Comparison of ENCODE assay signal across 8 mouse cellular contexts in the genomic region with DNA sequence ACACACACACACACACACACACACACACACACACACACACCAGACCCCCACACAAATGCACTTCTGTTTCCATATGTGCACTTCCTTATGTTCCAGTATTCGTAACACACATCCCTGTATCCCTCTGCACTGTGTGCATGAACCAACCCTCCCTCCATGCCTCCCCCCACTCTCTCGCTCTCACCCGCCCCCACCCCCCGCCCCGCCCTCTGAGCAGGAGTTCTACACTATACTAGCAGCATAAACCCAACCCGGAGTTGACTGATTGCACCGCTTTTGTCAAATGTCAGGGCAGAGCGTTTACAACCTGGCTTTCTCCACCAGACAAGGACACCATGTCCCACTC.
A peak's percentile ranks its signal among the peaks of the same experiment; 100 is the strongest.
DNase-seq lines count a peak whose midpoint lies in the region; ATAC-seq and TF ChIP-seq lines count a peak whose summit lies in the region.

No protein-coding gene starts in this region.

- no peaks in the 10 kb centered on the region for H3K9me3 ChIP-seq in heart, embryonic 16.5 days (replicated peaks; ENCODE audit: control insufficient read depth, low read length)
- H3K9me3 ChIP-seq in hindbrain, postnatal 0 days (ENCODE audit: low read length) = no peaks in the 10 kb centered on the region
- H3K9me3 ChIP-seq in midbrain, embryonic 12.5 days = no peaks in the 10 kb centered on the region

- 9% methylated on average over 8 of the region's 8 CpGs for WGBS in heart, embryonic 16.5 days
- 1% methylated on average over 8 of the region's 8 CpGs for WGBS in hindbrain, postnatal 0 days
- WGBS in midbrain, embryonic 12.5 days = under 1% methylated on average over 8 of the region's 8 CpGs

- no peaks in the 10 kb centered on the region for H3K27me3 ChIP-seq in heart, embryonic 16.5 days (ENCODE audit: control insufficient read depth, insufficient read depth, low read length)
- H3K27me3 ChIP-seq in hindbrain, postnatal 0 days (ENCODE audit: insufficient read depth, low read length) = no peaks in the 10 kb centered on the region
- H3K27me3 ChIP-seq in midbrain, embryonic 12.5 days = no peaks in the 10 kb centered on the region

- H3K4me1 ChIP-seq in heart, embryonic 16.5 days (ENCODE audit: control insufficient read depth, insufficient read depth, low read length) = peaks cover 16% of the 10 kb centered on the region
- peaks cover 46% of the 10 kb centered on the region for H3K4me1 ChIP-seq in bone marrow macrophage, adult 2 months (ENCODE audit: control insufficient read depth, insufficient read depth, low read length)
- peaks cover 11% of the 10 kb centered on the region for H3K4me1 ChIP-seq in hindbrain, postnatal 0 days (ENCODE audit: insufficient read depth, low read length)
- H3K4me1 ChIP-seq in midbrain, embryonic 12.5 days = peaks cover 35% of the 10 kb centered on the region

- TF ChIP-seq POLR2A in bone marrow macrophage, adult 2 months (IDR thresholded peaks at IDR 0.05; ENCODE audit: borderline replicate concordance, low read depth, low read length) = no peak

- ATAC-seq in heart, embryonic 16.5 days (replicated peaks; ENCODE audit: extremely low read depth, insufficient read depth, low FRiP score) = peak; percentile 50
- peak; percentile 81 for ATAC-seq in hindbrain, postnatal 0 days
- ATAC-seq in midbrain, embryonic 12.5 days (ENCODE audit: low FRiP score, low read depth) = peak; percentile 79

- peak overlapping the region; percentile 96 for H3K27ac ChIP-seq in heart, embryonic 16.5 days (ENCODE audit: low read length)
- peak overlapping the region; percentile 91 for H3K27ac ChIP-seq in bone marrow macrophage, adult 2 months (ENCODE audit: insufficient read depth, low read depth, low read length)
- peak overlapping the region; percentile 100 for H3K27ac ChIP-seq in hindbrain, postnatal 0 days
- H3K27ac ChIP-seq in midbrain, embryonic 12.5 days (replicated peaks) = peak overlapping the region; percentile 99

- no peak for TF ChIP-seq CTCF in bone marrow macrophage, adult 2 months (IDR thresholded peaks at IDR 0.05; ENCODE audit: low read depth, low read length)
- no peak for TF ChIP-seq CTCF in hindbrain, postnatal 0 days (IDR thresholded peaks at IDR 0.05; ENCODE audit: low read depth)

- no peak for DNase-seq in heart, postnatal 4 days
- no peak for DNase-seq in hindbrain, postnatal 0 days (ENCODE audit: low spot score)
- no peak for DNase-seq in layer of hippocampus, adult 9-11 months
- DNase-seq in left cerebral cortex, postnatal 10 days (ENCODE audit: extremely low spot score in 1 of 2, low spot score in 2 of 2) = no peak
- no peak for DNase-seq in frontal cortex, adult 2 months (ENCODE audit: extremely low spot score in 1 of 2, low spot score in 1 of 2)

- H3K36me3 ChIP-seq in heart, embryonic 16.5 days (ENCODE audit: control insufficient read depth, insufficient read depth) = no peaks in the 10 kb centered on the region
- no peaks in the 10 kb centered on the region for H3K36me3 ChIP-seq in hindbrain, postnatal 0 days (ENCODE audit: insufficient read depth, low read length)
- H3K36me3 ChIP-seq in midbrain, embryonic 12.5 days = no peaks in the 10 kb centered on the region

- intact Hi-C loops in left cerebral cortex, postnatal 10 days (cut with DNase I) = loop anchor here (10.0 kb wide), 1 partner anchor 187 kb away; no protein-coding TSS in a partner anchor

- peak overlapping the region; percentile 82 for H3K9ac ChIP-seq in heart, embryonic 16.5 days (ENCODE audit: low read length)
- peak overlapping the region; percentile 82 for H3K9ac ChIP-seq in hindbrain, postnatal 0 days (replicated peaks; ENCODE audit: low read length)
- H3K9ac ChIP-seq in midbrain, embryonic 12.5 days (replicated peaks) = peak overlapping the region; percentile 71

- peak overlapping the region; percentile 60 for H3K4me2 ChIP-seq in heart, embryonic 16.5 days (ENCODE audit: low read depth, low read length)
- peak overlapping the region; percentile 86 for H3K4me2 ChIP-seq in hindbrain, postnatal 0 days (ENCODE audit: low read depth, low read length)
- H3K4me2 ChIP-seq in midbrain, embryonic 12.5 days (replicated peaks) = peak overlapping the region; percentile 55

- peak overlapping the region; percentile 57 for H3K4me3 ChIP-seq in heart, embryonic 16.5 days (ENCODE audit: low read length)
- H3K4me3 ChIP-seq in bone marrow macrophage, adult 2 months (ENCODE audit: insufficient read depth, low read length) = peak overlapping the region; percentile 61
- peak overlapping the region; percentile 15 for H3K4me3 ChIP-seq in hindbrain, postnatal 0 days (ENCODE audit: low read length)
- peak overlapping the region; percentile 35 for H3K4me3 ChIP-seq in midbrain, embryonic 12.5 days
